Mouse (Mus musculus): ENCODE measurements around the gene Slc12a3.

GRCm38 (mm10) chr8:94306989-94307513 lies 21.9 kb upstream of the Slc12a3 start:
- TF ChIP-seq CTCF (IDR thresholded peaks at IDR 0.05; ENCODE audit: extremely low read depth, insufficient read length, insufficient replicate concordance, low read depth, low read length): no peak
- no peak for TF ChIP-seq POLR2A (IDR thresholded peaks at IDR 0.05; ENCODE audit: low read depth, low read length)
